Mouse (Mus musculus): ENCODE measurements around the gene Gata5.

GRCm38 (mm10) chr2:180350700-180351099 is 16.2 kb upstream of the Gata5 start:
- TF ChIP-seq ZC3H11A (IDR thresholded peaks at IDR 0.05; ENCODE audit: borderline replicate concordance, low read depth, low read length) (no peak; the same call in 1 of the 2 replicates), ZNF384 (IDR thresholded peaks at IDR 0.05; ENCODE audit: low read depth, low read length) (no peak), CHD2 (IDR thresholded peaks at IDR 0.05; ENCODE audit: low read depth, low read length) (no peak)
